Mouse (Mus musculus) yolk sac, embryonic 10.5 days (tissue): ENCODE results near the gene Adgrg4.
A peak's percentile ranks its signal among the peaks of the same experiment; 100 is the strongest.

Source experiments
- DNase-seq: peaks from one replicate; pipeline ENCODE4 v3.0.0-alpha.2; 2017; ENCODE audit warnings: low spot score

Gene Adgrg4

GRCm38 (mm10) chrX:56869863-56870262, at the start of gene Adgrg4:
Adgrg4 (plus strand) TSS chrX:56870163.
- no peak for DNase-seq

DNA sequence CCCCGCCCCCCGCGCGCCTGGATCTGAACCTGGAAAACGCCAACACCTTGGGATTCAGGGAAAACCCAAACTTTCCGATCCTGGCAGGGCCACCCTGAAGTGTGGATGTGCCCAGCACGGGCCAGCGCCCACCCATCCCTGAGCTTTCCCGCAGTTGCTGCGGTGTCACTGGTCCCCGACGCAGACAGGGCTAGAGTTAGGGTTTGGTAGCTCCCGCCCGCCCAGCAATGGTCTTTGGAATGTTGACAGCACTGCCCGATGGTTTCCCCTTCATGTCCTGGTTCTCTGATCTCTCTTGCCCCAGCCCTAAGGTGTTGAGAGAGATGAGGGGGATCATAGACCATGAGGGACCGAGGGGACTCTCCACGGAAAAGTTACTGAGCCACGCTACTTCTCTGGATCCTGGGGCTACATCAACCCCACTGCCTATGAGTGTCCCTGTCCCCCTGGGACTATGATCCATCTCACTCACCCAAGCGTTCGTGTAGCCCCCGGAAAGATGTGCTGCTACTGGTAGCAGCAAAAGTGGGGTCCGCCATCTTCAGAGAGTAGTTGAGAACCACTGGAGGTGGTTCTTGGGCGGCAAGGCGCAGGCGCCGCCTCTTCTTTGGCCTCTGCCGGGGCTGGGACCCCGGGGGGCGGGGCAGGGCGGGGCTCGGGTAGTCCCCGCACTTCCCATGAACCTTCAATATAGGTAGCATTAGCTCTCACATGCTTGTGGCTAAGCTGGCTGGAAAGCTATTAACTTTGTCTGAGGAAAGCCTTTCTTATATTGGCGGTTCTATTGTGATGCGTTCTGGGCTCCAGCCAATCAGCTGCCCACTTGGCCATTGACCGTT, 48.0 kb upstream of the Adgrg4 start, which contains the start of gene Map7d3:
Gene Map7d3 (minus strand): TSS at position 562 of the 839 bp plus-strand sequence.
- DNase-seq, result peak; percentile 21

- no peak for DNase-seq
Measured at GRCm38 (mm10) chrX:56827492-56827891, 42.5 kb upstream of the Adgrg4 start.

DNA sequence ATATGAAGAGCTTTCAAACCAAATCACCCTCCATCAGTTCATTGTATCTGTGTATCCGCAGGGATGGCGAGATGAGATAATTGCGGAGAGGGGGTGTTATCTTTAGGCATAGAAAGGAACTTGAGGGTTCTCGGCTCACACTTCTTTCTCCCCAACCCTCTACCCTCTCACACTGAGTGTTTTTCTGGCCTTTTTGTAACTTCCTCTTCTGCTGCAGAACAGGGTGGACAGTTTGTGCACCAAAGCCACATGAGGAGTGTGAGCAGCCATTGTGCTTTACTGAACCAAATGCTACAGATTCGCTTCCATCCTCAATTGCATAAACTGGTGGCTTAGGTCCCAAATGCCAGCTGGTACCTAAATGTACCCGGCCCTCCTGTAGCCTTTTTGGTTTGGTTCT, 34.1 kb upstream of the Adgrg4 start:
- no peak for DNase-seq

- no peak for DNase-seq
Measured at GRCm38 (mm10) chrX:56839369-56839768, 30.6 kb upstream of the Adgrg4 start.

DNA sequence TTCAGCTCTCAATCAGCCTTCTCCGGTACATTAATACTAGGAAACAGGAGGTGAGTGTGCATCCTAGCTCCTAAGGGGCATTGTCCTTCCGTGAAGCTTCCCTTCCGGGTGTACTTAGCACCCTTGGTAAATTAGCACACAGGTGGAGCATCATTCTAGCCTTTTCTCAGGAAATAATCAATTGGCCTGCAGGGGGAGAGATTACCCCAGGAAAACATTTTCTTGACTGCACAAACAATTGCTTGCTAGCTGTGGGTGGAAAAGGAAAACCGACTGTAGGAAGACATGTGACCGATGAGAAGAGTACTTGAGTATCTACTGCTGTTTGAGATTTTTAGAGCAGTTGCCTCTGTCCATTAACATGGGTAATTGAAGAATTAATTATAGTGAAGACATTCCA, 28.7 kb upstream of the Adgrg4 start:
- DNase-seq, result no peak

DNA sequence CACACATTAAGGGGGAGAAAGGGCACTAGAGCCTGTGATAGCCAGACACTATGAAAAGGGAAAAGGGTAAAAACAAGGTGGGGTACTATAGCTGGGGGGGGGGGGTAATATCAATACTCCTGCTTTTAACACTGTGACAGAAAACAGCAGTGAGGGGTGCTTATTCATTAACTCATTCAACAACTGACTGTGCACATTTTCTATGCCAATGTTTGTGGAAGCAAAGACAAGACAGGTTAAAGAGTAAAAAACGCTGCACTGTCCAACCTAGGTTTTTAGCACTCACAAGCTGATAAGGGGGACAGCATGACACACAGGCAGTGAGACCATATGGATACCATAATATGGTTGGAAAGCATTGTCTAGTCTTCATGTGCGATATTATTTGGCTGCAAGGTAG, 142.9 kb downstream of the Adgrg4 start:
- DNase-seq, result no peak

DNA sequence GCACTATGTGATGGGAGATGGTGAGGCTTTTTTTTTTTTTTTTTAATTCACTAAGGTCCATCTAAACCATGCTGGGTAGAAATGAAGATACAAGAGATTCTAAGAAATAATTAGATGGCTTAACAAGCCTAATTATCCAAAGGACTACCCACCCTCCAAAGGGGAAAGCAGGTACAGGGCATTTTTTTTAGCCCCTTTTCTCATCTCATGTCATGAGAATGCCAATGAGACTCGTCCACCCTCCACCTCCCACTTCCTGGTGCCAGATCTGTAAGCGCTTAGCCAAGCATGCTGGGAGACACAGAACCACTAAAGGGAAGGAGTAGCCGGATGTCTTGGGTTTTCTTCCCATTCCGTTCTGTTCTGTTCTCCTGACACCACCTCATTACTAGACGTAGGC, 172.8 kb downstream of the Adgrg4 start, which contains the start of gene Brs3:
Gene Brs3 (plus strand): TSS at position 301 of the 400 bp plus-strand sequence.
- DNase-seq, result no peak

DNA sequence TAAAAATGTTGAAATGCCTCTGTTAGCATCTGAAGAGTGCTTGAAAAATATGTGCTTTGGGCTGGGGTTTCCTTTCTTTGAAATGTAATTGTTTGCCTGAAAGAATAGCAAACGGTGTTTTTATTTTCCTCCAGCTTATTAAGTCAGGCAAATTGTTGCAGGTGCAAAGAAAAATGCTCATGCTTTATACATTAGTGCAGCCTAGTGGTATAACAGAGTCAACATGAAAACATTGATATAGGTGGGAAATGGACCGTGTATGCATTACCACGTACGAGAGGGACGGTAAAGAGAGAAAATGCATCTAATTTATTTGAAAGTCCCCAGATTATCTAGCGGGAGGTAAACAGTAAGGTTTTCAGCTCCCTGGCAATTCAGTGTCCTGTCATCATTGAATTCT, 173.9 kb downstream of the Adgrg4 start:
- DNase-seq, result no peak
